Mouse (Mus musculus) telencephalon, adult 2 months (tissue): ENCODE results near the gene Rora.

ENCODE experiments used
- DNase-seq: peaks from one replicate; pipeline ENCODE4 v3.0.0-alpha.2; 2011; ENCODE audit warnings: low read depth, low spot score

Rora gene

DNA sequence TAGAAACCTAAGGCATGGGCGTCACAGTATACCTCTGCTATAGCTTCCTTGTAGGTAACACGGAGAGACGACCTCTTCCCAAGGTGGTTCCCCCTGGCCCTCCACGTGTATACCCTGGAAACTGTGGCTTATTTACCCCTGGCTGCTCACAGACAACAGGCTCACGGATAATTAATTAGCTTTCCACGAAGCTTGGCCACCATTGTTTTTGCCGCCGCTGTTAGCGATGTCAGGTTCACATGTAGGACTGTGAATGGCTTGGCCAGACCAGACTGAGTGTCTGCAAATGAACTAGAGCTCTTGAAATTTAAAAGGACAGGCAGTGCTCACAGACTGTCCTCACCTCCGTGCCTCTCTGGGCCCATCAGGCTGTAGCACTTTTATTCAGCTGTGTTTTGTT is 483.8 kb downstream of the Rora start:
- DNase-seq: no peak

DNA sequence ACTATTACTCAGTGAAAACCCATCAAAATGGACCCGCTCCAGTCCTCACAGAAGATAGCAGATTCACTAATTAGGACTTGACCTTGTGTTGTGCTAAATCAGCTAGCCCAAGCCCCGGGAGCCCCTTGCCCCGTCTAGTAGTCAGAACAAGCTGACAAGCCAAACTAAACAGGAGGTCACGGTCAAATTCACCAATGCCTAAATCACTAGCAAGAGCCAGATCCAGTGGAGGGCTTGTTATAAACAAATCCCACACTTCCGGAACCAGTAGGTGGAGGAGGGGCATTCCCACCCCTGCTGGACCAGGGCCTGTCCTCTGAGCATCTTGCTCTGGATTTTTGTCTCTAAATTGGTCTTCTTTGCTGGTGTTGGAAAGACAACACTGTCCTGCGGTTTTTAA is 486.6 kb downstream of the Rora start:
- DNase-seq: no peak

DNA sequence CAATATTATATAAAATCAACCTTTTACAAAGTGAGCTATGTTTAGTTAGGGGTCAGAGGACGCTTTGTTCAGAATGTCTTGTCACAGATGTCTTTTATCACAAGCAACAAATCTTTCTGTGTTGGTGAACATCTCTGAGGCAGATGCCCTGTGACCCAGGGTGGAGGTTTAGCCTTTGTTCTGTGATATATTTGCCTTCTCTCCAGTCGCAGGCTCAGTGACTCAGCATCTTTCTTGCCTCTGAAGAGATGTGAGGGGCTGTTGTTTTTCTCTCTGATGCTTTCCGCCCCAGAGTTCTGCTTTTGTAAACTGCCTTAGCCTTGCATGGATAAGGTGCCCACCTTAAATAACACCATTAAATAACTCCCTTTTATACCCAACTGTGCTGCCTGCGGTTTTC is 488.3 kb downstream of the Rora start:
- no peak for DNase-seq

DNA sequence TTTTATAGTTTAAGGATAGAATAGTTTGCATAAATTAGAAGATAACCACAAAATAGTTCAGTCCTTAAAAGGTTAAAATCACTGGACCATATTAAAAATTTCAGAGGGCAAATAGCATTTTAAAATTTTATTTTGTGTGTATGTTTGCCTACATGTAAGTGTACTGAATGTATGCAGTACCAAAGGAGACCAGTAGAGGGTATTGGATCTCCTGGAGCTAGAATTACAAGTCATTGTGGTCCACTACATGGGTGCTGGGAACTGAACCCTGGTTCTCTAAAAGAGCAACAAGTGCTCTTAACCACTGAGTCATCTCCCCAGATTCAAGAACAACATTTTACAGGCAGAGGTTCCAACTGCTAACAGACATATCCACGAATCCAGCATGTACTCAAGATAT is 493.4 kb downstream of the Rora start:
- DNase-seq: no peak

DNA sequence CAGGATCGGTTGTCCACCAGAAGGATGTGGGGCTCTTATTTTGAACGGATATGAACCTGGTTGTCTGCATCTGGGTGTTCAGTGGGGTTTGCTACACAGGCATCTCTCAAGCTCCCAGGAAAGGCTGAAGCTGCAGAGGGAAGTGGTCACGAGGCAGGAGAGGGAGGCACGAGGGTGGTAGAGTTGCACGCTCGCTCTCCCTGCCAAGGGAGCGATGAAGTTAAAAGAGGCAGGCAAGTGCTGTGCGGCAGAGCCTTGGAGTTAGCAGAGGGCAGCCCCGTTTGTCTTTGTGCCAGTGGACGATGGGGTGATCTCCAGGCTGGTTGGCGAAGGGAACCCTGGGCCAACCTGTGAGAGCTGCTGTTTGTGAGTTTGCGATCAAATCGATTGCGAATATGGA is 496.6 kb downstream of the Rora start:
- DNase-seq: no peak

DNA sequence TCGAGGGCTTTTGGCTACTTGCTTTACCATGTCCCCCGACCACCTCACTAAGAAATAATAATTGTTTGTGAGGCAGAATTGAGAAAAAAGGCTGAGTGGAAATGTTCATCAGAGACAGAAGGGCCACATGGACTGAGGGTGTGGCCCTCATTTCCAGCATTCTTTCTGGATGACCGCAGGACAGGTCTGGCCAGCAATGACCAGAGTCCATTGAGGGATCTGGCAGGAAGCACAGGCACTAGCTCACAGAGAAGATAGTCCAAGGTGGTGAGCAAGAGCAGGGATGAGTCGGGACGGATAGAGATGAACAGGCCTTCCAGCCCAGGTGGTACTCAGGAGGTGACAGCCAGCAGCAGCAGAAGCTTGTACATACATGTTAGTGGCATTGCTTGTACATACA is 501.1 kb downstream of the Rora start:
- no peak for DNase-seq

DNA sequence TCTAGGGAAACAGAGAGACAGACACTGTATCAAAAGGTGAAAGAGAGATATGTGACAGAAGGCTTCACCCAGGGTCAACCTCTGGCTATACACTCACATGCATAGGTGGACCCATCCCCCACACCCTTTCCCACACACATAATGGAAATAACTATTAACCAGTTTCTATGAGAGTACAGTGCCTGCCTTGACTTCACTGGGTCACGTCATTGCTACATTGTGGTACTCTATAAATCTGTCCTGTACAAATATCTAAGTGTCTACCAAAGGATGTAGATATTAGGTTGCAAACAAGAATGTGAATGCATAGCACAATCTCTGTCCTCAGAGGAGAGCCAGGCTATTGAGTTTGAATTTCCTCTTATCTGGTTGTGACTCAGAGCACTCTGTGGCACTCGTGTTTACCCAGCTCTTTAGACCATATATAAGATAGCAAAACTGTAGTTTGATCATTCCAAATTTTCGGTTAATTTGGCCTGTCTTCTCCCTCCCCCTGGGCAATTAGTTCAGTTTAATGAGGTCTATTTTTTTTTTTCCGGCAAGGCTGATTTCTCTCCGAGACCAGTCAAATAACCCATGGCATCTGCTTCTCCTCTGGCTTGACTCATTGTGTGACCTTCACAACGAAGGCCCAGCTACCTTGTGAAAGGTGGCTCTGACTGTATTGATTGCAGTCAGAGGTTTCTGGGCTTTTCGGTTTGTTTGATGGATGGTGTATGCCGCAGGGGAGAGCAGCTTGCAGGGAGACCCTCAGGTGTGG is 502.4 kb downstream of the Rora start:
- DNase-seq: no peak

DNA sequence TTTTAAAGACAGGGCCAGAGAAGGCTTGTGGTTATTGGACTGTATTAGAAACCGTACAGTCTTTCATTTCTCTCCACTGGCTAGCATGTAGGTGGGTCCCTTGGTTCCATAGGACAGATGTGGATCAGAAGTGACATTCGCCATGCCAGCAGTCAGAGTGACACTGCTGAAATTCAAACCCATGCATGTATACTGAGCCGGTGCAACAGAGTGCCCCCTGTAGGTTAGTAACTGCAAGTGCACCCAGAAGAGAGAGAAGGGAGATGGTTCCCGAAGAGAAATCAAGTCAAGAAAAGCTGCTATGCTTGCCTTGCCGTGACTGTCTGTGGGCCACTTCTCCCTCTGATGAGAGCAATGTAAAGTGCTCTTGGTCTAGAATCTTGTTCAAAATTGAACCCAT is 507.2 kb downstream of the Rora start:
- DNase-seq: no peak

DNA sequence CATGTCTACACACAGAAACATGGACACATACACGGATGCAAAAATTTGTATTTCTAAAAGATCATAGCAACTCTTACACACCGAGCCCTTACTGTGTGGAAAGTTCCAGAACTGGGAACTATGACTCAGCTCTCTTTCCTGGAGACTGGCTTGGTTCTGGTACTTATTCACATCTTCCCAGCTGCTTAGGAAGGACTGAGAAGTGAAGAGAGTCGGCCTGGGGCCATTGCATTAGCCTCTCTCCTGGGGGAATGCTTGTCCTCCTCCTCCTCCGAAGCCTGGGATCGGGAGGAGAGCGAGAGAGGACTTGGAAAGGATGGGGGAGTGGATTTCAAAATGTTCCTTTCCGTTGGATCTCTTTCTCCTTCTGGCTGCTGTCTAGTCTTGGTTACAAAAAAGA is 511.1 kb downstream of the Rora start:
- DNase-seq: no peak

DNA sequence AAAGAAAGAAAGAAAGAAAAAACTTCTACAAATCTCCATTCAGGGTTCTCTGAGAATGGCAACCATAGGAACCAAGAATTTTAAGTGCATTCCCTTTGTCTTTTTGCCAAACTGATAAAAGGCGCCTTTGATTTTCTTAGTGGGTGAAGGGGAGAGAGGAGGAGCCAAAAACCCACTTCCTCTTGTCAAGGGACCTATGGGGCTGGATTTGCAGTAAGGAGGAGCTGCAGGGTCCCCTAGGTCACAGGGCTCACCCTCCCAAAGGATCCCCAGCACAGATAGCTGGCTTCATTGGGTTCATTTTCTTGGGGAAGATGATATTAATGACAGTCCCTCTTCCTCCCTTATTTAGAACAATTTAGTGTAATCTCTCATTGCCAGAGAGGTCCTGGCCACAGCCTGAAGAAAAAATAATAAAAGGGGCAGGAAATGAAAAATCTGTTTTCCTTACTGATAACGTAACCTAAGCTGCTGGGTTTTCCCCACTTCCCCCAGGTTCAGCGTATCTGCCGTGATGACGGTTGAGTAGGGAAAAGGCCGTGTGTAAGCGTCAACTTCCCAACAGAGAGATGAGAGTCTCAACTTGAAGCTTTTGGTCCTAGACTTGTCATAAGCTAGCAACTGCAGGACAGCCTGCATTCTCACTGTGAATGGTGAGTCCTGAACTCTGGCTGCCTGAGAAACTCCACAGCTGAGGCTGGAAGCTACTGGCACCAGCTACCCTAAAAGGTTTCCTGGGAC is 511.7 kb downstream of the Rora start:
- DNase-seq: no peak

DNA sequence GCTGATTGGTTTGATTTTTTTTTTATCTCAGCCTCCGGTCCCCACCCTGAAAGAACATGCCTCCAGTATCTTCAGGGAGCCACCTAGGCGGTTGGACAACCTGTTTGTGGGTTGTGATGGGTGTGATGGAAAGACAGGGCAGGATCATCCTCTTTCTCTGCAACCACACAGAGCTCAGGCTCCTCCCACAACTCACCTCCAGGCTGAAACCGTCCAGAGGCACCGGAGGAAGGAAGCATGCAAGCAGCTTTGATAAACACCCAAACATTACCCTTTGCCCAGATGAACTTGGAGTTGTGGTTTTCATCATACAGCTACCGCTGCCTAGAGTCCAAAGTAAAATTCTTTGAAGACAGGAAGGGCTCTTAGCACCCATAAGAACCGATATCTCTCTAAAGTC is 520.5 kb downstream of the Rora start:
- DNase-seq: no peak

DNA sequence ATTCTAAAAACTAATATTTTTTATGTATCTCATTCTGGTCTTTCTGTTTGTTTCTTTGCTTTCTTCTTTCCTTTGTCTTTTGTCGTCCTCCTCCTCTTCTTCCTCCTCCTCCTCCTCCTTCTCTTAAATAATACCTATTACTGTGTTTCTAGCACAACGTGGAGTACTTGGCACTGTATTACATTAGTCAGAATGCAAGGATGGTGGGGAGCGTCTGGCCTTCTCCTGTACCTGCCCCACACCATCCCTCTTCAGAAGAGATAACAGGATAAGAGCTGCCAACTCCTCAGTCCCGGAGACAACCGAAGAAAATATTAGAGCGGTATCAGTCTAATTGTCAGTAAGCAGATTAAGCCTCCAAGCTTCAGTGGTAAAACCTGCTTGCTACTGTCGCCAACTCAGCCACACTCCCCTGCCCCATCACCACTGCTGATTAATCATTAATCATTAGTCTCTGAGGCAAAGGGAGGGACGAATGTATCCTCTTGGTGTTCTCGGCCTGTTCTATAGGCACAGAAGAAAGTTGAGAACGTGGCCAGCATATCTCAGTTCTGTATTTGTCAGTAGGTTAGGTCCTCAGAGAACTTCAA is 521.0 kb downstream of the Rora start:
- DNase-seq: no peak

DNA sequence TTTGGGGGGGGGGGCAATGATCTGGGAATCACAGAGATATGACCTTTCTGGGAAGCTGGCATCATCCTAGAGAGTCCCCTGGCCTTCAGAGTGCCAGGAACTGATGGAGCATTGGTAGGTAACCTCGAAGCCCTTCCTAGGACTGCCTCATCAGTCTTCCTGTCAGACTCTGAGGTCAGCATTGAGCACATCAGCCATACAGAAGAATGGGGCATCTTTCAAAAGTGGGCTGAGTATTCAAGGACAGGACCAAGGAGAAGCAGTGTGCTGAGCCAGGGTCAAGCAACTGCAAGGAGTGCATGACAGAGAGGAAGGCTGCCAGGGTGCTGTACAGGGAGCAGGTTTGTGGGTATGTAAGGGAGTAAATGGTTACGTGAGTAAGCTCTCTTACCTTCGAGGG is 523.4 kb downstream of the Rora start:
- no peak for DNase-seq

DNA sequence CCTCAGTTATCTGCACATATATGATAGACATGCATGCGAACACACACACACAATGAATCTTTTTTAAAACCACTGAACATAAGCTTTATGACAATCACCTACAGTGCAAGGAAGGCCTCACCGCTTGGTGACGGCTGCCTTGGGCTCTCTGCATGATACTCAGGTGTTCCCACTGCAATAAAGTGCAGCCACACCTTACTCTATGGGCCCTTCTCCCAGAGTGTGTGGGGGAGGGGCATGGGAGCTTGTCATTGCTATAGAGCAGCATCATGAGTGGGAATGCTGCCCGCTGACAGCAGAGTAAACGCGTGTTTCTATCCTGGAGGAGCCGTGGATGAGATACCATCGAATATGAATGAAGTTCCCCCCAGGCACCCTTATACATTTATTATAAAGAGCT is 525.6 kb downstream of the Rora start:
- no peak for DNase-seq

DNA sequence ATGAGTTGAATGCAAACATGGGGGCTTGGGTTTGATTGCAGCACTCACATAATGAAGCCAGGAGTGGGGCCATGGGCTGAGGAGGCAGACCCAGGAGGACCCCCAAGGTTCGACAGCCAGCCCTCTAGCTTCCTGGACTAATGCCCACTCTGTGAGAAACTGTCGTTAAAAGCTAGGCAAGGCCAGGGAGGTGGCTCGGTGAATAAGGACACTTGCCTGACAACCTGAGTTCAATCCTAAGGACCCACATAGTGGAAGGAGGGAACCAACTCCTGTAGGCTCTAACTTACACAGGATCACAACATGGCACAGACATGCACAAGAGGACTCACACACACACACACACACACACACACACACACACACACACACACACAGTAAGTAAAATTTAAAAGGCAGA is 527.4 kb downstream of the Rora start:
- DNase-seq: no peak

DNA sequence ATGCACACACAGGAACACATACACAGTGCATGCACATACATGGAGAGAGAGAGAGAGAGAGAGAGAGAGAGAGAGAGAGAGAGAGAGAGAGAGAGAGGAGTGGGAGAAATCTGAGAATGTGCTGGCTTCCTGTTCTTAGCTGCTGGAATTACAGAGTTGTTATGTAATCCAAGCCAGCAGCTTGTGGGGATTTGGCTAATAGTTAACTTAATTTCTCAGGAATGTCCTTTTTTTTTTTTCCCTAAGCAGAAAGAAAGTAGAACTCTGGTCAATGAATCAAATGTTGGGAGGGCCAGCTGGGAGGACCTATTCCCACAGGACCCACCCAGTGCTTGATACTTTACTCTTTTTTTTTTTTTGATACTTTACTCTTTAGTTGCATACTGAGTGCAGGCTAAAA is 527.8 kb downstream of the Rora start:
- peak; percentile 6 for DNase-seq

DNA sequence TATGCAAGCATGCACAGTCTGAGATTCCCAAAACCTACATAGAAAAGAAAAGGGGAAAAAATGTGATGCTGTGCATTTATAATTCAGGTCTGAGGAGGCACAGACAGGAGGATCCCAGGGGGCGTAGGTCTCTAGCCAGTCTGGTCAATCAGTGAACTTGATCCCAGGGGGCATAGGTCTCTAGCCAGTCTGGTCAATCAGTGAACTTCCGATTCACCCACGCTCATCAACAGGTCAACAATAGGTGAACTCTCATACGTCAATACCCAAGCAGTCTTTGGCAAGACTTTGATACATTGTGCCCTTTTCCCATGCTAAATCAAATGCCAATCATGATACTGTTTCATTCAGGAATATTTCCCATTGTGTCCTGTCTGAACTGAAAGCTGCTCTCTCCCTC is 530.3 kb downstream of the Rora start:
- no peak for DNase-seq

DNA sequence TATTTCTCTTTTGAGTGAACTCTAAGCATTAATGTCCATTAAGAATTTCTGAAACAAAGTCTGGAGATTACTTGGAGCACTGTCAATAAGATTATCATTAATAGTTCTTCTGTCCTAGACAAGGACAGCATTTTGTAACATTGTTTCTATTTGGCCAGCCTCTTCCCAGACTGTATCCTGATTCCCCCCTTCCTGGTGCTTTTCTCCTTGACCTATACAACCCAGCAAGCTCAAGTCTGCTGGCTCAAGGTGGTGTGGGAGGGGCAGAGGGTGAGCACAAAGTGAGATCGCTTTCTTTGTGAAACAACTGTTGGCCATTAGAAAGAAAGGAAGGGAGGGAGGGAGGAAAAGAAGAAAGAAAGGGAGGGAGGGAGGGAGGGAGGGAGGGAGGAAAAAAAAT is 537.1 kb downstream of the Rora start:
- no peak for DNase-seq

DNA sequence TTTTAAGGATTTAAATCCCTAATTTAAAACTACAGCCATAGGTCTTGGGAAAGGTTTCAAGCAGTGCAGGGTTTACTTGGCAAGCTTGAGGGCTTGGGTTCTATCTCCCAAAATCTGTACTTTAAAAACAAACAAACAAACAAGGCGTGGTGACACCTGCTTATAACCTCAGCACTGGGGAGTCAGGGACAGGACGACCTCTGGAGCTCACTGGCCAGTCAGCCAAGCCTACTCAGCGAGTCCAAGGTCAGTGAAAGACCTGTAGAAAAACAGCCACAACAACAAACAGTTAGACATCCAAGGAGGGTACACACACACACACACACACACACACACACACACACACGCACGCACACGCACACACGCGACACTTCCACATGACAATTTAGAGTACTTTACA is 538.9 kb downstream of the Rora start:
- no peak for DNase-seq

DNA sequence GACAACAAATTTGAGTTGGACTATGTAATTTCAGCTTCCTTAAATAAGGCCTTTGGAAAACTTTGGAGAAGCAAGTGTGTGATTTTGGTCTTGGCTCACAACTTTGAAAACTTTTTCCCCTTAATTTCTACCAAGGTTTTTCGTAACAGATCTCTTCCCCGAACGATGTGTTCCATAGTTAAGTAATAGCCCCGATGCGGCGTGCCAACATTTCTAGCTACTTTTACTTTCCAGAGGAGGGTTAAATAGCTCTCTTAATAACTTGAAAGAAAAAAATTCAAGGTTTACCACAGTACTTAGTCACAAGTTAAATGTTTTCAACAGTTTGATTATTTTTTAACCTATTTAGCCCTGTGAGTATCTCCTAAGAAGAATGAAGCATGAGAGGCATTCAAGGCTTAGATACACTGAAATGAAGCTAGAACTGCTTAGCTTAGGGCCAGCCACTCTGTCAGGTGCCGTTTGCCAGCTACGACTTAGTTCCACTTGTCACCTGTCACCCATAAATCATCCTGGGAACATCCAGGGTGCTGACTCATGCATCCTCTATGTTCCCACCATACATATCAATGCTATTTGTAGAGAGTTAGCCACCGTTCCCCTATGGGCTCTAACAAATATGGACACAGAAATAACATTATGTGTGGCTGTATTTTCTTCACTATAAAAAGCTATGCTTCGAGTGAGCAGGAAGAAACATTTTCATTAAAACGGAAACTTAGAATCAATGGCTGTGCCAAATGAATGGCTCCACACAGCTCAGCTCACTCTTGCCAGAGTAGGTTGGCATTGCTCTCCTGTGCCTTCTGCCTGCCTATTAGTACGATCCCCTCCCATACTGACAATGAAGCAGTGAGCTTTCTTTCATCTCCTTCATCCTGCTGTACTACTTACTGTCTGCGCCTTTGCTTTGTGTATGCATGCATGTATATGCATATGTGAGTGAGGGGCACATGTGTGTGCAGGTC is 541.3 kb downstream of the Rora start:
- no peak for DNase-seq

DNA sequence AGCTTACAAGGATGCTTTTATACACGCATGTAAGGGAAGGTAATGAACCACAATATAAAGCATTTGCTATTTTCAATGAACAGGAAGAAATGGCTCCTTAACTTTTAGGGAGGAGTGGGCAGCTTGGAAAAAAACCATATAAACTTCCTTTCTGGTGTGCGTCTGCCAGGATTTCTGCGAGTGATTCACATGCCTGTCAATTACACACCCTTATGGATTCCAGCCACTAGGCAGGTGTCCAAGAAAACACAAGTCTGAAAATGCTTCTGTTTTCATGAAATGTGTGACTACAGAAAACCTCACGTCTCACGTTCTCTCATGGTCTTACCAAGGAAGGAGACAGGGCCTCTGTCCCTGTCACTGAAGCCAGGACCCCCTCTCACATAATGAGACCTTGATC is 560.2 kb downstream of the Rora start:
- DNase-seq: peak; percentile 43

DNA sequence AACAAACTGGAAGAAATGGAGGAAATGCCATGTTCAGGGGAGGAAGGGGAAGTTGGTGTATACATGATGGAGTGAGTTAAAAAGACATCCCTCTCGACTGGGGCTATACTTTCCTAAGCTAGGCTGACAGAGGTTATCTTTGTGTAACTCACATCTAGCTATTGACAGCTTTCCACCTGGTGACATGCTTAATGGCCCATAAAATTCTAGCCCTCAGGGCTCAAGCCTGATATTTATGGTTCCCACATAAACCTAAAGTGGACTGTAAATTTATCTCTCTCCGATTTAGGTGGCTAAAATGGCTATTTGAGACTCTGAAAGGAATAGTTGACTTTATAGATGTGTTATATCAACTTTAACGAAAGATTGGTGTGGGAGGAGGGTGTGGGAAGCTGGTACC is 571.3 kb downstream of the Rora start:
- no peak for DNase-seq
